Mouse (Mus musculus): ENCODE measurements around the gene Adamts6. TPM values are rescaled to one million over a fixed set of nuclear protein-coding genes. Genes with fewer than 3 reads are reported as not detected.

Adamts6 gene
- total and polyA plus RNA-seq, 3 experiments: 0.03 to 0.08 TPM; not detected in 1

- Histone ChIP-seq H3K36me3 (ENCODE audit: control insufficient read depth in 1 of 2, insufficient read depth in 2 of 2, low read length in 2 of 2) (no peaks in the 10 kb centered on the region), H3K79me2 (ENCODE audit: control insufficient read depth, insufficient read depth, low read length, poor library complexity) (no peaks in the 10 kb centered on the region), H3K4me3 (ENCODE audit: control insufficient read depth in 1 of 2, insufficient read depth in 1 of 2, low read depth in 2 of 2, low read length in 2 of 2) (no peak overlapping the region), H3K27ac (ENCODE audit: control insufficient read depth, low read depth, low read length) (no peak overlapping the region), H3K27me3 (ENCODE audit: control insufficient read depth in 1 of 2, insufficient read depth in 2 of 2, low read length in 2 of 2) (peaks cover 0 to 2% of the 10 kb centered on the region in 2 experiments; a peak in 3 of 4 replicates), H3K4me1 (ENCODE audit: control insufficient read depth in 1 of 2, insufficient read depth in 2 of 2, low read length in 2 of 2) (no peaks in the 10 kb centered on the region), H3K9ac (ENCODE audit: control insufficient read depth, low read depth, low read length, poor library complexity, severe bottlenecking) (no peak overlapping the region), H3K9me3 (replicated peaks; ENCODE audit: insufficient read depth, low read length) (no peaks in the 10 kb centered on the region)
- TF ChIP-seq HCFC1 (IDR thresholded peaks at IDR 0.05; ENCODE audit: low read depth, low read length) (no peak), ETS1 (IDR thresholded peaks at IDR 0.05; ENCODE audit: low read depth, low read length) (no peak), GABPA (IDR thresholded peaks at IDR 0.05; ENCODE audit: low read depth, low read length) (no peak), SMC3 (IDR thresholded peaks at IDR 0.05; ENCODE audit: low read depth, low read length) (no peak), NELFE (IDR thresholded peaks at IDR 0.05; ENCODE audit: low read depth, low read length) (no peak), SIN3A (IDR thresholded peaks at IDR 0.05; ENCODE audit: low read length) (no peak), RCOR1 (IDR thresholded peaks at IDR 0.05; ENCODE audit: low read depth, low read length) (no peak), KAT2A (conservative IDR thresholded peaks at IDR 0.05; ENCODE audit: low read depth, low read length) (no peak), NRF1 (IDR thresholded peaks at IDR 0.05; ENCODE audit: insufficient read depth, low read depth, low read length, poor library complexity, severe bottlenecking) (no peak), TCF12 (IDR thresholded peaks at IDR 0.05; ENCODE audit: low read depth, low read length) (no peak), CHD2 (IDR thresholded peaks at IDR 0.05; ENCODE audit: low read length) (no peak)
- DNase-seq (ENCODE audit: low read depth, low spot score): no peak
Observed at GRCm38 (mm10) chr13:104460287-104460686, 172.7 kb downstream of the Adamts6 start.

- Histone ChIP-seq H3K4me1 (ENCODE audit: control insufficient read depth in 1 of 2, insufficient read depth in 2 of 2, low read length in 2 of 2) (no peaks in the 10 kb centered on the region), H3K9ac (ENCODE audit: control insufficient read depth, low read depth, low read length, poor library complexity, severe bottlenecking) (no peak overlapping the region), H3K4me3 (ENCODE audit: control insufficient read depth in 1 of 2, insufficient read depth in 1 of 2, low read depth in 2 of 2, low read length in 2 of 2) (no peak overlapping the region), H3K27ac (ENCODE audit: control insufficient read depth, low read depth, low read length) (no peak overlapping the region), H3K36me3 (ENCODE audit: control insufficient read depth in 1 of 2, insufficient read depth in 2 of 2, low read length in 2 of 2) (no peaks in the 10 kb centered on the region), H3K79me2 (ENCODE audit: control insufficient read depth, insufficient read depth, low read length, poor library complexity) (no peaks in the 10 kb centered on the region), H3K9me3 (replicated peaks; ENCODE audit: insufficient read depth, low read length) (no peaks in the 10 kb centered on the region), H3K27me3 (ENCODE audit: control insufficient read depth in 1 of 2, insufficient read depth in 2 of 2, low read length in 2 of 2) (peaks cover 0 to 2% of the 10 kb centered on the region in 2 experiments; a peak in 2 of 4 replicates)
- TF ChIP-seq USF2 (IDR thresholded peaks at IDR 0.05; ENCODE audit: borderline replicate concordance in 1 of 2, insufficient read depth in 1 of 2, low read depth in 1 of 2, low read length in 2 of 2) (no peak), RCOR1 (IDR thresholded peaks at IDR 0.05; ENCODE audit: low read depth, low read length) (no peak), USF1 (IDR thresholded peaks at IDR 0.05; ENCODE audit: low read depth, low read length) (no peak), JUND (IDR thresholded peaks at IDR 0.05; ENCODE audit: low read depth, low read length) (no peak), MAFK (IDR thresholded peaks at IDR 0.05; ENCODE audit: borderline replicate concordance, low read depth, low read length) (no peak), MAX (IDR thresholded peaks at IDR 0.05; ENCODE audit: low read length) (no peak), SIN3A (IDR thresholded peaks at IDR 0.05; ENCODE audit: low read length) (no peak), SMC3 (IDR thresholded peaks at IDR 0.05; ENCODE audit: low read depth, low read length) (no peak), HCFC1 (IDR thresholded peaks at IDR 0.05; ENCODE audit: low read depth, low read length) (no peak), MXI1 (IDR thresholded peaks at IDR 0.05; ENCODE audit: low read depth, low read length) (no peak)
- no peak for DNase-seq (ENCODE audit: low read depth, low spot score)
Observed at GRCm38 (mm10) chr13:104468061-104468460, 180.4 kb downstream of the Adamts6 start.

All from MEL (cell line).